Mouse (Mus musculus) cortical plate, adult 2 months (tissue): Measurements from ENCODE around the gene Srrm4.

ENCODE experiments used
- CTCF ChIP-seq: fragments of 200-500 bp; IDR thresholded peaks from 2 replicates; pipeline ENCODE4 v1.5.1; 2011; ENCODE audit warnings: mild to moderate bottlenecking, control low read depth, low read length; ENCODE audit not compliant: insufficient read depth; ENCODE audit errors: extremely low read depth
- POLR2A ChIP-seq: fragments of 200-500 bp; IDR thresholded peaks from 2 replicates; pipeline ENCODE4 v1.6.1; 2011; ENCODE audit warnings: mild to moderate bottlenecking, low read length, control low read depth; ENCODE audit not compliant: insufficient read depth; ENCODE audit errors: extremely low read depth

DNA sequence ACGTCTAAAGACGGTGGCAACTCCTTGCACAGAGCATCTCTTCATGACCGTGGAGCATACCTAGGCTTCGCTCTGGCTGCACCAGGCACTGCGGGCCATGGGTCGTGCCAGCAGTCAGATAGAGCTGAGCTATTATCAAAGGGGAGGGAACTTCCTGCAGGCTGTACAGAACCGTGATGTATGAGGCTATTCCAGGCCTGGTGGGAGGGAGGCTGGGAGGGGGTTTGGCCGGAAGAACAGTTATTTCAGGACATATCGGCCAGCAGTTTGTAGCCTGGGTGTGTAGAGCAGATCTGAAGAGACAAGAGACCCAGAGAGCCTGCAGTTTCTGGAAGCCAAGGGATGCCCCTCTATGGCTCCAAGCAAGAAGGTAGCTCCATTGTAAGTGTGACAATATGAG is 68.5 kb downstream of the Srrm4 start:
- no peak for TF ChIP-seq CTCF
- TF ChIP-seq POLR2A = no peak
